Mouse (Mus musculus) ovary, postnatal 14 days (tissue): ENCODE measurements around the gene Slc22a23.

Experiments
- DNase-seq: peaks from one replicate; pipeline ENCODE4 v3.0.0; 2022; ENCODE audit warnings: low spot score

Gene Slc22a23

DNA sequence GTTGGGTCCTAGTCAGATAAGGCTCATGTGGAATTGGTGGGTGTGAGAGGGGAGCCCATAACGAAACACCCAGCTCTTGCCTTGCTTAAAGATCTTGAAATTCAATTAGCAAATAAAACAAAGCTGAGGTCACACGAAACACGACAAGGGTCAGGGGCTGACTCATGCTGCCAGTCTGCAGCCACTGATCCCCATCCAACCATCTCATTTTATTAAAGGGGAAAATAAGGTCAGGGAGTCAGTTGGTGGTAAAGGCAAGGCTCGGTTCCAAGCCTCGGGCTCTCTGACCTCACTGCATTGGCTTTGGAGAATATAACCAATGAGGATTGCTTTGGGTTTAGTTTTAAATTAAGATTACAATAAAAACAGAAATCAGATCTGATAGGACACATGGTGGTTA is 110.5 kb downstream of the Slc22a23 start:
- no peak for DNase-seq

DNA sequence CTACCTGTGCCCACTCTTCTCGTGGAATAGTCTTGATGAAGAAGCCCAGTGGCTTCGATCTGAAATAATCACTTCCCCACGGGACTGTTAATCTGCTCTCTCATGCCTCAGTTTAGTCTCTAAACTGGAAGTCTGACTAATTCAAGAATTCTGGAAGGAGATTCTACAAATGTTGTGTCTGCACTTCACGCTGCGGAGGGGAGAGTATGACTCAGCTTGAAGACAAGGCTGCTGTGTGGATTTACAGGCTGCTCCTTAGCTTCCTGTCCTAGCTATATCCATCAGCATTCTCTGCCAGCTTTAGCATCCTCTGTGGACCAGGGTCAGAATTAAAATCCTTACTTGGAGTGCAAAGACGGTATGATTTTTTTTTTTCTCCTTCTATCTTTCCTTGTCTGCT is 112.0 kb downstream of the Slc22a23 start:
- no peak for DNase-seq

DNA sequence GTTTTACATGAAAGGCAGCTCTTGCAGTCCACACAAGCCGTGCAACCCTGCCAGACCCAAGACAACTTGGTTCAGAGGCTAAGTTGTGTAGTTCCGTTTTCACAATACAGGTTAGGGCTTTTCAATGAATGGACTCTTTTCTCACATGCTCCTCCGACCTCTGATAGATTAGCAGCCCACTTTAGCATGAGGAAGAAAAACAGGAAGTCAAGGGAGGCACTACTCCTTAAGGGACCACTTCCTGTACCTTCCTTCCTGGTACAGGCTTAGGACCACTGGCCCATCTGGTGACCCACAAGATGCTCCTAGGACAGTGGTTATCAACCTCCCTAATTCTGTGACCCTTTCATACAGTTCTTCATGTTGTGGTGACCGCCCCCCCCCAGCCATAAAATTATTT is 116.1 kb downstream of the Slc22a23 start:
- no peak for DNase-seq

DNA sequence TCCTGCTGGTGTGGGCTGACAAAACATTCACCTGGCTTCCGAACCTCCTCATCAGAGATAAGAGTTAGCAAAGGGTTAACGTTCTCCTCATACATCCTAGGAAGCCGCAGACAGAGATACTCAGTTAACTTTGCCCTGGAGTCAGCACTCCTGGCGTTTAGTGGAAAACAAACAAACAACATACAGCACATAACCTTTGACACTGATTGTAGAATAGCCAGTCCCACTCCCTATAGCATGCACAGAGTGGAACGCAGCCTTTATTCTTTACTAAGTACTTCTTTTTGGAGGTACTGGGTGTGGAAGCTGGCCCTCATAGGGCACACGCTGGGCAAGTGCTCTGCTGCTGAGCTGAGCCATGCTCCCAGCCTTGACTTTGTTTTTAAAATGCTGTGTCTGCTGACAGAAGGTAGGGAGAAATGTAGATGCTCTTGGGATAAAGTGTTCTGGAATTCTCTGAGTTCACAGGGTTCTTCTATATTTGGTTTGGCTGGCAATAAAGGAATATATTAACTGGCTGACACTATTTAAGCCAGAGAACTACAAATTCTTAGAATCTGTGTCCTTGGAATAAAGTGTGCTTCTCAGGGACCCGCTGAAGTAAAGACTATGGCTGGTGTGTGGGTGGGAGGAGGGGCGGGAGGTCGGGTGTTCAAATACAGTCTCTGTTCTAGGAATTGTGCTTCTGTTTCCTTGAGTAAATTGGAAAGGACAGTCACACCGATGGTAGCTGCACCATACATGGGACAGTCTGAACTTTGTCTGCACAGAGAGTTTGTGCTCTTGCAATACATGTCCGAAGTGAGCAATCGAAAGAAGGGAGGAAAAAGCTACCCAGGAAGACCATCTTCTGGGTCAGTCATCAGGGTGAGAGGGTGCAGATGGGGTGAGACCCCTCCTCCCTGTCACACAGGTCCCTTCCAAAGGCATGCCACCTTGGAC is 117.0 kb downstream of the Slc22a23 start:
- no peak for DNase-seq

DNA sequence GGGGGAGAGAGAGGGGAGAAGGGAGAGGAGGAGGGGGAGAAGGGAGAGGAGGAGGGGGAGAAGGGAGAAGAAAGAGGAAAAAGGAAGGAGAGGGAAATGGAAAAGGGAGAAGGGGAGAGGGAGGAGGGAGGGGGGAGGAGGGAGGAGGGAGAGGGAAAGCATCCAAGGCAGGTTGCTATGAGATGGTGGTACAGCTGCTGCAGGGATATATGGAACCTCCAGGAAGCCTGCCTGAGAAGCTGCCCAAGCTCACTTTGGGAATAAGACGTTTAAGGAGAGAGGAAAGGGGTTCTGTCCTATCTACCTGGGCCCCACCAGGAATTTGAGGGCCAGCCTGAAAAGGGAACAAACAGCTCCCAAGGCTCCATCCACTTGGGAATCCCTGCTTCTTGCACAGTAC is 118.0 kb downstream of the Slc22a23 start:
- no peak for DNase-seq

DNA sequence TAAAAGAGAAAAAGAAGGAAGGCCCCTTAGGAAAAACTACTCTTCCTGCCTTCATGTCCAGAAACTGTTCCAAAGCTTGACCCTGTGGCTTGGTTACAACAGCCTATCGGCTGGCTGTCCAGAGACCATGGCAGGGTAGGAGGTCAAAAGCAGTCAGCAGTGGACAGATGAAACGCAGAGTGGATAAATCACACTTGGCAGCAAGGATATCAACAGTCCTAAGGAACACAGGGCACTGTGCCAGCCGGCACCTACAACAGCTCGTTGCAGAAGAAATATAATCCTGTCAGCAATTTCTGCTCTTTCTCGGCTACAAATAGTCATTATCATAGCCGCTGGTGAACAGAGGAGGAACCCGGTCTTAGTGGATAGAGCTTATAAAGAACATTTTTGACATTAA is 122.0 kb downstream of the Slc22a23 start:
- DNase-seq: peak; percentile 25

DNA sequence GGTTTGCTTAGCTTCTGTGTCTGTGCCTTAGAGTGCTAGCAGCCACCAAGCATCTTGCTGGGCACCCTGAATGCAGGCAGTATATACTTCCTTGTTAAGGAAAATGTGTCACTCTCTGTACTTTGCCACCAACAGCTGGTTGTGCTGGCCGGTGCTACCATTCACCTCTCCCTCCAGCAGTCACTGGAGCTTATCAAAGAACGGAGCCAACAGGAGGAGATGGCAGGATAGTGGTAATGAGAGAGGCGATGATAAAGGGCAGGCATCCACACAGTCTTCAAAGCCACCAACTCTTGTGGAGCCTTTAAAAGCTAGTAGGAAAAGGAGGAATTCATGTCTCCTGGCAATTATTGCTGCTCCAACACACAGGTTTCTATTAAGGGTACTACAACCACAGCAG is 125.3 kb downstream of the Slc22a23 start:
- DNase-seq: no peak

DNA sequence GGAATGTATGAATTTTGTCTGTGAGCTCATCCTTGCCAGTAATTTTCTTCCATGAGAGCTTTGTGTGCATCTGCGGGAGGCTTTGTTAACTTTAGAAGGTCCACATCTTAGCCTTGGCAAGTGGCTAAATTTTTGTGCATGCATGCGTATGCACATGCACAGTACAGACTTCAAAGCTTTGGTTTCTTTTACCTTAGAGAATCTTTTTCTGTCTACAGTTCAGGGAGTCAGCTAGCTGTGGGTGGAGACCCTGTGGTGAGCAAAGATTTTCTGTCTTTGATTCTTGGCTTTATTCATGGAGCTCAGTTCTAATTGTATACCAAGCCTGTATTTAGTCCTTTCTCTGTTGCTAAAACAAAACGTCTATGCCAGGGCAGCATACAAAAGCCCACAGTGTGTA is 126.2 kb downstream of the Slc22a23 start:
- no peak for DNase-seq

DNA sequence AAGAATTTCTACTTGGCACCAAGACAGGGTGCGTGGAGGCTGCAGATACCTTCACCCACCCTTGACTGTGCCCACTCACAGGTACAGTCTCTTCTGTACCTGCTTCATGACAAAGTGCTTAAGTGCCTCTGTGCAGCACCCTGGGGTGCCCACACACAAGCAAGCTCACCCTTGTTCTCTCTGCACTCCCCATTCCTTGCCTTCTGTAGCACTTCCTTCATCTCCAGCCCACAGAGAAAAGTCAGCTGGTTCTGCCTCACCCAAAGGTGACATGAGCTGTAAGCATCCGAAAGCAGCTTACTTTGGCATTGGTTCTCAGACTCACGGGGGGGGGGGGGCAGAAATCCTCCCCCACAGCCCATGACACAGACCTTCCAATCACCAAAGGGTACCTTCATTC is 130.1 kb downstream of the Slc22a23 start:
- no peak for DNase-seq

DNA sequence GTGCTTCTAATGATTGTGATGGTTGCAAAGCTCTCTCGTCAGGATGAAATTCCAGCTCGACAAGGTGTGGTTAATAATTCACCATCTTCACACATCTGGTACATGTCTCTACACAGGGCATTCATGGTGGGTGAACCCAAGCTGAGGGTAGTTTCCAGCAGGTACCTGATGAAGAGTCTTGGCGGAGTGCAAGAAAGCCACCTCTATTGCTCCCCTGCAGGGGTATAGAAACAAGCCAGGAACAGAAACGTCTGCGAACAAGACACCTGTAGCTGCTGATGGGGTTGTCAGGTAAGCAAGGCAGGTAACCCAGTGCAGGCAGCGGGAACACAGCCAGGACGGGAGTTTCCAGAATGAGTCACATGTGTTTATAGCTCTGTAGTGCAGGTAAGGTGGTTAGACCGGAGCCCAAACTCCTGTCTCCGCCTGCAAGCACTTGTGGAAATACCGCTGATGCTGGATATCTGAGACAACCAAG is 132.2 kb downstream of the Slc22a23 start:
- no peak for DNase-seq

DNA sequence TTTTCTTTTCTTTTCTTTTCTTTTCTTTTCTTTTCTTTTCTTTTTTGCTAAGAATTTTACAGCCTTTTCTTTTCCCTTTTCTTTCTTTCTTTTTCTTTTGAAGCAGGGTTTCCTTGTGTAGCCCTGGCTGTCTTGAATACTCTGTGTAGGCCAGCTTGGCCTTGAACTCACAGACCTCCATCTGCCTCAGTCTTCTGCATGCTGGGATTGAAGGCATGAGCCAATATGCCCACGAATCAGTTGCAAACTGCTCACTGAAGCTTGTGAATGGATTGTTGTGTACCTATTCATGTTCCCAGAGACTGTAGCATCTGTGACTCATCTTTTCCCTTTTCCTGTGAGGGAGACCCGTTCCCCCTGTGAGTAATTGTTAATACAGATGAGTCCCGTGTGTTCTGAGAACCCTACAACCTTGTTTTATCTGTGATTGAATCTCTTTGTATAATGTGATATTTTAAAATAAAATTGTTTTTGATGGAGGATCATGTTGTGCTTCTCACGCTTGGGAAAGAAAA is 133.7 kb downstream of the Slc22a23 start:
- DNase-seq: no peak

DNA sequence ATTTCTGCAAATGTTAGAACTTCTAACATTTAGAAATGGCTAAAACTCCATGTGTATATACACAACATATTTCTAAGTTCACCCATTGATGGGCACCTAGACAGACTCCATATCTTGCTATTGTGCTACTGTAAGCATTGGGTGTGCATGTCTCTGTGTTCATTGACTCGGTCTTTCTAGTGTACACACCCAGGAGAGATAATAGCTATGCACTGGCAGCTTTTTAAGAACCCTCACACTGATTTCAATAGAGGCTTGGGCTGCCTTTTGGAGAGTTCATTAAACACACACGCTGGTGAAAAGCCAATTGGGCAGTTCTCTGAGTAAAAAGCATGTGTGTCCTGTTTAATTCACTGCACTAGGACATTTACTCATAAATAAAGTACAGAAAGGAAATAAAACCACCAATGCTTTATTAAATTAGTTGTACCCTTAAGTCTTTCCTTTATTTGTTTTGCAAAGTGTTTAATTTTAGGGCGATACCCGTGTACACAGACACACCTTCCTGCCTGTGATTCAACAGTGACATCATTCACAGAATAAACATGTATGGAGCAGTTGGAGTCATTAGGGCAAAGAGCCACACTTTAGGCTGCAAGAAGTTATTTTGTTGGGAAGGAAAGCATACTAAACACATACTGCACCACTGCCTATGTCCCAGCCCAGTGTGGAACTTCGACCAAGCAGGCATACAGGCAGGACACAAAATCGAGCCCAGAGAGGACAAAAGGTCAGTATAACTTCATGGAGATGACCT is 137.1 kb downstream of the Slc22a23 start:
- no peak for DNase-seq

DNA sequence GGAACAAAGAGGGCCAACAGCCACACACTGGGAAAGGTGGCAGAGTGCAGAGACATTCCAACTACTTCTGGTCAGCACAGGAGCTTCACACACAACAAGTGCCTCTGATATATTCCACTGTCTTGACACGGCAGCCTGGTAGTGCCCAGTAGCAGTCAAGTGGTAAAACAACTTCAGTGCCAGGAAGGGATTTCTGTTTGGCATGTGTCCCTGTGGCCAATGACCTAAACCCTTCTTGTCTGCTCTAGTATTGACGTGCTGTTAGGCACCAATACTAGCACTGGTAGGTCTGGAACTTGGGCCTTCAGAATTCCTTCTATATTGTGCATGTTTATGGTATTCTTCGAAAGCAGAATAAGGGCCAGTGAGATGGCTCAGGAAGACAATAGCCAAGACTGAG is 139.8 kb downstream of the Slc22a23 start:
- DNase-seq: no peak

DNA sequence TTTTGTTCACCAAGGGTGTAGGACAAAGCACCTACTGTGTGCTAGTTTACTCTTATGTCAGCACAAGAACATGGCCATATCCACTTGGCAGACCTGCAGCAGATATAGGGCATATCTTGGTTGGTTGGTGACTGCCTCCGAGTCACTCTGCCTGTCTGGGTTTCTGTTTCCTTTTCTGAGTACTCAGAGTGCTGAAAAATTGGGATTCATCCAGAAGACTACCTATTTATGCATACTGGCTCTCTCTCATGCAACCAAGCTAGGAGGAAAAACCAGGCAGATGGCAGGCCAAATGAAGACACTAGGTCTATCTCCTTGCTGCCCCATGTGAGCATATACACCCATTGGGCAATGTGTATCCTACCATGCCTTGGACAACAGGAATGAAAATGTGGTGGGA is 149.3 kb downstream of the Slc22a23 start:
- DNase-seq: no peak

DNA sequence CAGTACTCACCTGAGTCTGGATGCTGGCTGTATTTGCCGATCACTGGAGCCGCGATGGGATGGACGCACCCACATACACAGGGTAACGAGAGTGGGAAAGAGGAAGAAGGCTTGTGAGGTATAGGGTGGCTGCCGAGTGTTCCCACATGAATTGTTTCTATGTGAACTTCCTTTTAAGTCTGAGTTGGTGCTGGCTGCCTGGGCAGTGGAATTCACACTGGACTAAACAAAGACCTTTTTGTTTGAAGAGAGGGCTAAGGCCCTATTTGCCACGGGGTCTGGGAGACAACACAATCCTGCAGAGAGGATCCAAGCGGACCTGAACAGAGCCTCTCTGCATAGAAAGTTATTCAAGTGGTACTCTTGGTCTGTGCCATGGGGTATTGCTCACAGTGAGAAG is 151.6 kb downstream of the Slc22a23 start:
- no peak for DNase-seq

DNA sequence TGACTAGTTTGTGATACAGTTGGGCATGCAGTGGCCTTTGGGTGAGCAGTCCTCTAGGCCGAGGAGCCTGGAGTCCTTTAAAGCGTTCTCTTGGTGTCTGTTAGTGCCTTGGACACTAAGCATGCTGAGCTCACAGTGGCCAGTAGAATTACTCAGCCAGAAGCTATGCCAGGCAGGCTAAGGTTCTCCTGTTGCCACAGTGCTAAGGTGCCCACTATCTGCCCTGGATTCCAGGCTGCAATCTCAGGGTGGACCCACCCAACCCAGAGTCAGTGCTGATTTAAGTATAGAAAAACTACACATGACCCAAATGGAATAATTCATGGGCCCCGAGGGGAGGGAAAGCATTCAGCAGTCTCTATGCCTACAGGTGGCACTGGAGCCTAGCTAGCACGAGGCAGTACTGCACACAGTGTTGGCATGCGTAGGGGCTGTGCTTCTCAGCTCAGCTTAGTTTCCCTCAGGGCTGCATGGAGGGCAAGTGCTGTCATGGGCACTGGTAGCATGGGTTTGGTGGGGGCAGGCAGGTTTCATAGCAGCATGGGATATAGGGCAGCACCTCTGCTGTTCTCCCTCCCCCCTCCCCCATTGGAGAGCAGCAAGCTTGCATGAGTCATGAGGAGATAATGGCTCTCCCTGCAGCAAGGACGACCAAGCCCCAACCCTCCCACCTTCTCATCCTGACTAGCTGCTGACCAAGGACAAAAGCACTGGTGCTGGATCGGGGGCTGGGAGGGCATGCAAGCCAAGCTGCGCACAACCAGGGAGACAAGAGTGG is 152.4 kb downstream of the Slc22a23 start:
- no peak for DNase-seq

DNA sequence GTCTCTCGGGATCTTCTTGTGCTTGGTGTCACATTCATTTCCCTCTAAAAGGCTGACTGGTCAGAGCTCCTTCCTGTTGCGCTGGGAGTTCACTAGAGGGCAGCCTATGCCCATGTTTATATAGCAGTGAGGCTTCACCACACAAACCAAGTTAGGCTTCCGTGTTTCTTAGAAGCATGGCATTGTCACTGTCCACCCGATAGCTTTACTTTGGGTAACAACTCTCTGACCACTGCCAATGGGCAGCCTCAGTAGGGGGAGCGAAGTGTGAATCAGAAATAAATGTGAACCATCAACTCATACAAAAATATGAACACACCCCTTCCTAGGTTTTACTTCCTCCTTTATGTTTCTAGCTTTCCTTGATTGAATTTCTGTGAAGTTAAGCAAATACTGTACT is 157.4 kb downstream of the Slc22a23 start:
- DNase-seq: peak; percentile 45

DNA sequence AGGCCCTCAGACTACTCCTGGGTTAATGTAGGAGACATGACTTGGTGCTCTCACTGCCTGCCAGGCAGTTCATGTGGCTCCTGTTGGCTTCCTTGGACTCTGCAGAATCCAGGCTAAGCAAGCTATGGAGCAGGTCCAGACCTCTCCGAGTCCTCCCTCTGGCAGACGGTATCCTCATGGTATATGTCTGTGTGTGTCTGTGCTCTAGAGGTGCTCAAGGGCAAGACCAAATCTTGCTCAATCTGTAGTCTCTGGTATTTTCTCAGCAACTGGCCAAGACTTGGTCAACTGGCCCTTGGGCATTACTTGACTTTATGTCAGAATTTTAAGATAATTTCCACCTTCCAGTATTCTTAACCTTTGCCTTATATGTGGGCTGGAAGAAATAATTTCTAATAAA is 159.6 kb downstream of the Slc22a23 start:
- DNase-seq: no peak

DNA sequence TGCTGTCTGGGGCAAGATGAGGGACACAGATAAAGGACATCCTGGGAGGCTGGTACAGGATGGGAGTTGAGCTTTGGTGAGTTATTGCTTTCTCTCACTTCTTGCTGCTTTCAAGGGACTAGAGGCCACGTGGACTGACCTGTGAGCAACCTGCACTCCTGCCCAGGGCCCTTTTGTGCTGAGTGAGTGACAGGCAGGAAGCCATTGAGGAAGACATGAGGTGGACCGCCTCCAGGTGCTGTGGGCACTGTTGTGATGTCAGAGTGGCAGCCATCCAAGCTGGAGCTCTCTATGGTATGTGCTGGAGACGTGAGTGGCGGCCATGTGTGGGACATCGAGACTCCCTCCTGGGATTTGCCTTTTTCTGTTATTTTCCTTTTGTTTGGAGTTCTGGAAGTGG is 163.4 kb downstream of the Slc22a23 start:
- DNase-seq: no peak

DNA sequence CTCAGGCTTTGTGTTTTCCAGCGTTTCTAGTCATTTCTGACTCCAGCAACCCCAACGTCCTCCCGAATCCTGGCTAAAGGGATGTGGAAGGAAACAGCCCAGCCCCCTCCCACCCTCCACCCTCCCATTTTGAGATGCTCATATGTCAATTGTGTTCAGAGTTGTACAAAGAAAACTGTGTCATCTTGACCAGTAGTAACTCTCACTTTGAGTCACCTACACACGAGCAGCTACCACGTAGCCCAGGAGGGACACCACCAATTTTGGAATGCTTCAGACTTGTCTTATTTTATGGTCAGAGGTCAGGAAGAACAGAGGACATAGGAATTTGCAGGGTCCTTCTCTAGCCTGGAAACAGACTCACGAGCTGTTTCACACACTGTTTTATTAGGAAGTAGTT is 171.0 kb downstream of the Slc22a23 start:
- DNase-seq: no peak

DNA sequence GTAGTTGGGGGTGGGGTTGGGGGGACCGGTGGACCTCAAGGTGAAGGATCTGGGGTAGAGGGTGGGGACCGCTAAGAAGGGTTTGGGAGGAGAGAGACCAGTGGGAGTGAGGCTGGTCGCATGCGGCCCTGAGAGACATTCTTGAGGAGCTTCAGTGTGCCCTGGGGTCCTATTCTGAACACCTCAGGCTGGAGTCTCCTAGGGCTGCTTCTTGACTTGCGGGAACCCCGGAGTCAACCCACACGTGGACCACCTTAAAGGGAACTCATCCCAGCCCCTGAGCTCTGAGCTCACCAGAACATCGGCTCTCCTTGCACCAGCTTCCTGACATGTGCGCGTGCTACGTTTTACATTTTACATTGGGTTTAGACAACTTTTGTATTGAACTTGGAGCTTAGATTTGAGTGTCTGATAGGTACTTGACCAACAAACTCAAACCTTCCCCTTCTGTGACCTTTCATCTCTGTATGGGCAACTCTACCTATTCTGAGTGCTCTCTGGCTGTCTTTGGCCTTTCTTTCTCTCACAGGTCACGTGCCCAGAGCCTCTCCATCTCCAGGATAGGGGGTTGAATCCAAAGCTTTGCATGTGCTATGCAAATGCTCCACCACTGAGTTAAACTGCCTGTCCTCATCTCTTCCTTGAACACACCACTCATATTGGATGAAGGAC is 181.5 kb downstream of the Slc22a23 start:
- no peak for DNase-seq
